Mouse (Mus musculus) lung, postnatal 10 days (tissue): ENCODE results near the gene Olfr331.
"Not testable (repeated sequence)": the region's sequence is repeated elsewhere in the genome, so short reads cannot be mapped to it uniquely, and the experiment has no call there.

Source experiments
- DNase-seq: peaks from one replicate; pipeline ENCODE4 v3.0.0; 2021

The Olfr331 gene

DNA sequence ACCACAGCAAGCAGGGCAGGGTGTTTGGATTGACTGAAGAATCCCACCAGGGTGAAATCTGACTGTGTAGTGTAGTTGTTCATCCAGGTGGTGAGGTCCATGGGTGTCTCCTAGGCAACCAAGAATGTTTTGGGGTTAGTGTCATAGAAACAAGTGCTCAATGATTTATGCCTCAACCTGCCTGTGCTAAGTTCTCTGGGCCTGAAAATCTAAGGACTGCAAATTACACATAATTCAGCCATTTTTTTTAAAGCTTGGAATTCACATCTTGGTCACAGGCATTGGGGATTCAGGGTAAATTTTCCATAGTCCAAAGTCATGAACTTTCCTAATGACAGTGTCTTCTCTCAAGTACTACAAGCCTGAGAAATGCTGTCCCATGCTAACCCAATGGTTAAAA, at the start of gene Olfr331:
Gene Olfr331, minus strand, starts transcription at position 101 of the 400 bp plus-strand sequence.
- DNase-seq, result not testable (repeated sequence)

DNA sequence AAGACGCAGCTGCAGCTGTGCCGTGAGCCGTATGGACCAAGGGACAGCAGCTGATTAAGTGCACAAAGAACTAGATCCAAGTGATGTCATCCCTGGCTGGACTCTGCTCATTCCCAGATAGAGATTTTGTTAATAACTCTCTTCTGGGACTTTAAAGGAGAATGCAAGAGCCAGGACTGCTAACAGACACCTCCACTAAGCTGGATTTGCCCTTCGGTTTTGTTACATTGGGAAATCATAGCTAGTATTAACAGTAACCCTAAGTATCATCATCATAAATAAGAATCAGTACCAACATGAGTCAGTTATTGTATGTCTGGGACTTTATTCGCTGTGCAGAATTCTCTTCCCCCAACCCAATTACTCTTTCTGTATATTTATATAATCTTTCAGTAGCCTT, 44.0 kb upstream of the Olfr331 start, which contains the start of gene Olfr329-ps:
Gene Olfr329-ps, minus strand, starts transcription at position 101 of the 400 bp plus-strand sequence.
- DNase-seq, result no peak

DNA sequence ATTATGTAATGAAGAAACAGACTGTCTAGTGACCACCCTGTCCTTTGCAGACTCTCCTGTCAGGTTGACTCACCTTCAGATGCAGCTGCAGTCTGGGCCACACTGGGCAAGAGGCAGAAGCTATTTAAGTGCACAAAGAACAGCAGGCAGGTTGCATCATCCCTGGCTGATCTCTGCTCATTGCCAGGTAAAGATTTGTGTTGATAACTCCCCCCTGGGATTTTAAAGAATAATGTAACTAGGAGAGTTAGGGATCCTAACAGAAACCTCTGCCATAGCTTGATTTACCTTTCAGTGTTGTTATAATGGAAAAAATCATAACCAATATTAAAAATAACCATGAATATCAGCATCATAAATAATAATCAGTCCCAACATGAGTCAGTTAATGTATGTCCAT, 32.4 kb upstream of the Olfr331 start, which contains the start of gene Olfr330:
Gene Olfr330, minus strand, starts transcription at position 101 of the 400 bp plus-strand sequence.
- not testable (repeated sequence) for DNase-seq

DNA sequence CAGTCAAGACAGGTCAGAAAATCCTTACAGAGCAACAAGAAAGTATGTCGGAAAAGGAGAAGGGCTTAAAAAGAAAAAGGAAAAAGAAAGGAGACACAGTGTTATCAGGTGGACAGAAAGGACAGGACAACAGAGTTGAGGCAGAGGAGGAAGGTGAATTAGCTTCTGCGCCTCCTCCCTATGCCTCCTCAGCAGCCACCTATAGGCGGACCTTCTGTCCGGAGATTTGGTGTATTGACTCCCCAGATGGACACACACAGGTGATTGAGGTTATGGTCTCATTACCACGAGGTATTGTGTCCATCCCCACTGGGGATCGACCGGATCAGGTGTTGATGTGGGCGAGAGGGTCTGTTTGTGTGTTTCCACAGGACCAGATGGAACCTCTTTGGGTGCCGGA, 17.4 kb upstream of the Olfr331 start:
- DNase-seq, result peak; percentile 17

DNA sequence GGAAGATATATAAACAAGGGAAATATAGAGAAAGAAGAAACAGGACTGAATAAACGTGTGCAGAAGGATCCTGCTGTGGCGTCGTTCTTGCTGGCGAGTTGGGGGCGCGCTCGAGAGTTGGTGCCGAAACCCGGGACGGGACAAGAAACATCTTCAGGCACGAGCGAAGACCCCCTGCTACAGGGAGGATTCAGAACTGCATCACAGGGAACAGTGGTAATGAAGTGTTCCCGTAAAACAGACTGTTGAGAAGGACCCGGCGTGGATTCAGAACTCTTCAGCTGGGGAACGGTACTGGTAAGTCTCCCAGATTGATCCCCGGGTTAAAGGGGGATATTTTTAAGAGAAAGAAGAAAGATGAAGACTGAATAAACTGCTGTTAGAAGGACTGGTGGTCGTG, 16.5 kb upstream of the Olfr331 start:
- DNase-seq, result peak; percentile 70

DNA sequence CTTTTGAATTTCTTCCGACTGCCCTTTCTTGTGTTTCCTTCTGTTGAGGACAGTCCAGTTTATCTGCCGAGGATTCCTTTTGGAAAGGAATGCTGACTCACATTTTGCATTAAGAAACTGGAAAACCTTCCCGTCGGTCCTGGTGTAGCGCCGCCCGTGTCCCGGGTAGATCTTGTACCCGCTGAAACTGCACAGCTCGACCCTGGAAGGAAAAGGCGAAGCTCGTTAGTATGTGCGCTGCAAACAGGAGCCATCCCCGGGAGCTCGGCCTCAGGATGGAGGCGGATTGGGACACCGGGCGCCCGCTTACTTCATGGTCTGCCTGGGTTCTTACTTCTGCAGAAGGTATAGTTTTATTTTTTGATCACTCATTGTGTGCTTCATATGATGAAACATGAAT, 6.7 kb upstream of the Olfr331 start:
- DNase-seq, result not testable (repeated sequence)

DNA sequence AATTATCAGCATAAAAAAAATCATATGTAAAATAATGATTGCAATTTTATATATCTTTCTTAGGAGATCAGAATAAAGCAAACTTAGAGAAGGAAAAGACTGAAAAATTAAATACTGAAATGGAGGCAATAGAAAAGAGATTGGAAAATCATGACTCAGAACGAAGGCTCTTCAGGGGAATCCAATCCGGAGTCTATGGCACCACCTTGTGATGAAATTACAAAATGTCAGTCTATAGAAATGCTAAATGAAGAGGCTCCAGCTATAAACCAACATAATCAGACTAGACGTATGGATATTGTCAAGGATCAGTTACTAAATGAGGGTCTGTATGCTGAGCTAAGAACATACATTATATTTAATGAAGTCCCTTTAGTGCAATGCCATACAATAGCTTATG, 3.1 kb downstream of the Olfr331 start:
- no peak for DNase-seq

DNA sequence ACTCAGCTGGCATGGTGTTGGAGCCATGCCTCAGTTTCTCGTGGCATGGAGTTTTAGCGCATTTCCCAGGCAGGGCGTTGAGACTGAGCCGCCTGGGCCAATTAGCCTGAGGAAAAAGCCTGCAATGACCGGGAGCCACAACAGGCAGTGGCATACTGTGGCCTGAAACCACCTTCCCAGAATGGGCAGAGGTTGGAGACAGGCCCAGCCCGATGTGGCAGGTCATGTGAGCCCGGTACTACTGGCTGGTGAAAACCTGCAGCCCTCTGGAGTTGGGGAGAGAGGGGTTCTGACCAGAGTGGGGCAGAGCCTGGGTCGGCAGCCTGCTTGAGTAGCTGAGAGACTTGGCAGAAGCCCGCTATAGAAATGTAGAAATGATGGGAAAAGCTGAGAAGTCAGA, 3.6 kb downstream of the Olfr331 start:
- no peak for DNase-seq

DNA sequence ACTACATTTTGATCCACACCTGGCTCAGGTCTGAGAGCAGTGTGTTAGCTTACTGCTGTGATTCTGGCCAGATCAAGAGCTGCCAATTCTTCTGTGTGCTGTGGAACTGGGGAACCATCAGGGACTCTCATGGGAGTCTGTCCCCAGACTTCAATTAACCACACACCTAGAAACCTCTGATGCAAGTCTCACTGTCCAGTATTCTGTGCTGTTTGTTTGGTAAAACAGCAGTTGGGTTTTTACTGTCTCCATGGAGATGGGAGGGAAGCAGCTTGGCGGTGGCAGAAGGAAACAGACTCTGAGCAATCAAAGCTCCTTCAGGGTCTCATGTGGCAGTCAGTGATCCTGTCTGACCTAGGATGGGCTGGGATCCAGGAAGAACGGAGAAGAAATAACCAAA, 9.9 kb downstream of the Olfr331 start, which contains the start of gene Olfr332:
Gene Olfr332, minus strand, starts transcription at position 101 of the 400 bp plus-strand sequence.
- no peak for DNase-seq

DNA sequence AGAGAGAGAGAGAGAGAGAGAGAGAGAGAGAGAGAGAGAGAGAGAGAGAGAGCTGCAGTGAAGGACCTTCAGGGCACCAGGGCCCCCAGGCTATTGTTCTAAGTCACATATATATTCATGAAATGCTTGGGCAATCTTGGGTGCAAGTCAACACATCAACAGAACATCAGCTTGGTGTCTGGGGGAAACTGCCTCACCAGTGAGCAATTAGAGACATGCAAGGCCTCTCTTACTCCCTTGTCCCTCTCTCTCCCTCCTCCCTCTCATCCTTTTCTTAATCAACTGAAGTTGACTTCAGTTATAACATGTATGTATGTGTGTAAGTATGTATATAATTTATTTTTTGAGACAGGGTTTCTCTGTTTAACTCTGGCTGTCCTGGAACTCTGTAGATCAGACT, 40.2 kb downstream of the Olfr331 start, which contains the start of gene Olfr30:
Gene Olfr30, minus strand, starts transcription at position 101 of the 400 bp plus-strand sequence.
- DNase-seq, result no peak

DNA sequence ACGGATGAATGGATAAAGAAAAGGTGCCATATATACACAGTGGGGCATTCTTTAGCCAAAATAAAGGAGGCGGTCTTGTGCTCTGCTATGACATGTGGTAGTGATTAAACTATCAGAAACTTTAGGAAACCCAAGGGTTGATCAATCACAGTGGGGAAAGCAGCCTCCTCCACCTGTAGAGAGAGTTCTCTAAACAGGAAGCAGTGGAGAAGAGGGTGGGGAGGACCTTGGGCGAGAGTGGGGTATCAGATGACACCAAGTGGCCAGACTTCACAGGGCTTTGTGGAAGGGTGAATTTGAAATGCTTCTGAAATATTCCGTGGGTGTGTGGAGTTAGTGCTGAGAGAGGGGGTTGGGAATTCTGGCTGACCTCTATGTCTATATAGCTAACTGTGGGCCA, 48.8 kb downstream of the Olfr331 start:
- no peak for DNase-seq

DNA sequence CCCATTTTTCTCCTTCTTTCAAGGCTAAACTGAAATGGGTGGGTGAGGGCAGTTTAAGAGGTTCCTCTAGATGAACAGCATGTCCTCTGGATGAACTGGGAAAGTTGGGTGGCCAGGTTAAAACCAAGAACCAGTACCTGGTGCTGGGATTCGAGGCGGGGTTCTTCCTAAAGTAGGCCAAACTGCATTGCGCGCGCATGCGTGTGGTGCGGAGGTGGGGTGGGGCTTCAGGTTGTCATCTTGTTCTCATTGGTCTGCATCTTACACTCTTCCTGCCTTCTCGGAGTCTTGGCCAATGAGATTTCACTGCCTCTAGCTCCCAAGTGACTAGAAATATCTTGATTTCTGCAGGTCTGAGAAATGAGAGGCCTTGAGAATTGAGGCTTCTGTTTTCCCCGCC, 49.6 kb downstream of the Olfr331 start, which contains the start of gene Lypd9:
Gene Lypd9, minus strand, starts transcription at position 165 of the 400 bp plus-strand sequence.
- DNase-seq, result no peak
